In the genomic region with DNA sequence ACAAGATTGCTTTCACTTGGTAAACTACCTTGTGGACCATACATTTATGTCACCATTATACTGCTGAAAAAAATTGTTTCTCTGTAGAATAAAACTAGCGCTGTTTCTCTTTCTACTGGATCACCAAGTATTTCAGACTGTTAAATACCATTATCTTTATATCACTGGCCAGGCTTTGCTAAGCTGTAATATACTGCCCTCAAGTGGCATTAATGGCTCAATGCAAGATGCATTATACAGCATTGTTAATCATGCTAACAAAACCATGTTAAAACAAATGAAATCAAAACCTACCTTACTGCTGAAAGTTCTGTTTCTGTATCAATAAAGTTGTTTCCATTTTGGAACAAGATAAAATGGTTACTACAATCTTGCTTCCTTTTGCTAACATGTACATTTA, we compare ENCODE assay signal across 8 mouse cellular contexts.
A peak's percentile ranks its signal among the peaks of the same experiment; 100 is the strongest.
DNase-seq lines count a peak whose midpoint lies in the region; ATAC-seq lines count a peak whose summit lies in the region.

No protein-coding gene starts in this region.

- DNase-seq in cerebellum, adult 9-10 months: peak; percentile 18
- DNase-seq in cerebellum, adult 11 months: no peak
- DNase-seq in left cerebral cortex, adult 11 months (ENCODE audit: low spot score): peak; percentile 13
- no peak for DNase-seq in left cerebral cortex, postnatal 4 days
- peak; percentile 6 for DNase-seq in Muller cell, postnatal 12 days (ENCODE audit: inconsistent ontology term)
- DNase-seq in adrenal gland, adult 18-20 months (ENCODE audit: low spot score in 2 of 2): no peak
- DNase-seq in spleen, postnatal 4 days (ENCODE audit: low spot score in 2 of 2): no peak

- ATAC-seq in inflammation-experienced regulatory T-cells, adult 6 months: peak; percentile 63

- intact Hi-C loops in left cerebral cortex, postnatal 4 days (cut with DNase I): loop anchor here (10.0 kb wide), 1 partner anchor 216 kb away; no protein-coding TSS in a partner anchor

Comparison
In these comparisons a context has a peak if more than half of its experiments do, and no peak if none do; other contexts are left out.
1. DNase-seq: peak in cerebellum, adult 9-10 months (single experiment), left cerebral cortex, adult 11 months (single experiment) and Muller cell, postnatal 12 days (single experiment); none in cerebellum, adult 11 months (single experiment), left cerebral cortex, postnatal 4 days (single experiment), adrenal gland, adult 18-20 months (0 of 2) and spleen, postnatal 4 days (0 of 2).